Mouse (Mus musculus) lung, postnatal 0 days (tissue): Measurements from ENCODE around the gene Shb.

Experiments
- CTCF ChIP-seq: IDR thresholded peaks from 2 replicates; pipeline ENCODE4 v1.5.1; 2016; ENCODE audit warnings: antibody characterized with exemption, mild to moderate bottlenecking
- EP300 ChIP-seq: IDR thresholded peaks from 2 replicates; pipeline ENCODE4 v1.6.1; 2016; ENCODE audit warnings: antibody characterized with exemption, mild to moderate bottlenecking, control low read depth

- TF ChIP-seq CTCF: peak; percentile 84
- no peak for TF ChIP-seq EP300
Measured at GRCm38 (mm10) chr4:45418229-45418950, 113.9 kb downstream of the Shb start.
